Mouse (Mus musculus) ovary, adult 2 months (tissue): Measurements from ENCODE around the gene Tulp1. TPM values are rescaled to one million over a fixed set of nuclear protein-coding genes. Genes with fewer than 3 reads are reported as not detected.

ENCODE experiments used
- polyA plus RNA-seq: library from polyadenylated mRNA; depleted of rRNA; stranded (reverse); fragments of >200 nt; gene quantifications from 2 replicates; pipeline ENCODE4 v1.2.3, GENCODE M21; 2012; rRNA removed

The Tulp1 gene
- polyA plus RNA-seq = 3.7 and 4.1 TPM in 2 replicates

GRCm38 (mm10) chr17:28365122-28365521 is at the start of gene Tulp1:
Tulp1 (minus strand) TSS chr17:28365222.

DNA sequence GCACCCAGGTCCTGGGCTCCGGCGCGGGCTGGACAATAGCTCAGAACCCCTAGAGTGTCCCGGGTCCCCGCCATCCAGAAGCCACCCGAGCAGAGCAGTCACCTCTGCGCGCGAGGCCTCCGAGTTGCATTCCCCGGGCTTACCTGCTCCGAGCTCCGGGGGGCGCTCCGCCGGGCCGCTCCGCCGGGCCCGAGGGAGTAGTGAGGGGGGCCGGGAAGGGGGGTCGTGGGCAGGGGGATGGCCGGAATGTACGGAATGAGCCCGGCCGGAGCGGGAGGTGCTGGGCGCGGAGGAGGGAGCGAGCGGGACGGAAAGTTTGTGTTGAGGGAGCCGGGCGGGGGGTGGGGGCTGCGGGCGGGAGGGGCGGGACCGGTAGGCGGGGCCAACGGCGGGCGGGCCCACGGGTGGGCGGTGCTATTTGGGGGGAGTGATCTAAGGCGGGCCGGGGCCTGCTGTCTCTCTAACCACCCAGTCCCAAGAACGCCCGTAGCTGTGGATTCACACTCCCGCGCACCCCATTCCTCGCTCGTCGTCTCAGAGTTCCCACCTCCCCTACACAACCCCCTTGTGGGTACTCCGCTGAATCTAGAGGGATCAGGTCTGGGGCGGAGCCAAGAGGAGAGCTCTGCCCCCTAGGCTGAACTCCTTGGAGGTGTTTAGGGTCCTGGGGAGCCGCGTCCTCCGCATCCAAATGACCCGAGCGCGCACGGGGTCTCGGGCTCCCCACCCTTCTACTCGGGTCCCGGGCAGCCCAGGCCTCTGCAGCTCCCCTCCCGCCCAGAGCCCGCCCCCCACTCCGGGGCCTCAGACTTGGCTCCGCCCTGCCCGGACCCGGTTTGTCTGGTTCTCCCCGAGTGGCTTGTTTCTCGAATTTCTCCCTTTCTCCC is 14.3 kb downstream of the Tulp1 start, which contains the start of gene Tead3:
Tead3 (minus strand) TSS at position 352 of the 887 bp plus-strand sequence.

DNA sequence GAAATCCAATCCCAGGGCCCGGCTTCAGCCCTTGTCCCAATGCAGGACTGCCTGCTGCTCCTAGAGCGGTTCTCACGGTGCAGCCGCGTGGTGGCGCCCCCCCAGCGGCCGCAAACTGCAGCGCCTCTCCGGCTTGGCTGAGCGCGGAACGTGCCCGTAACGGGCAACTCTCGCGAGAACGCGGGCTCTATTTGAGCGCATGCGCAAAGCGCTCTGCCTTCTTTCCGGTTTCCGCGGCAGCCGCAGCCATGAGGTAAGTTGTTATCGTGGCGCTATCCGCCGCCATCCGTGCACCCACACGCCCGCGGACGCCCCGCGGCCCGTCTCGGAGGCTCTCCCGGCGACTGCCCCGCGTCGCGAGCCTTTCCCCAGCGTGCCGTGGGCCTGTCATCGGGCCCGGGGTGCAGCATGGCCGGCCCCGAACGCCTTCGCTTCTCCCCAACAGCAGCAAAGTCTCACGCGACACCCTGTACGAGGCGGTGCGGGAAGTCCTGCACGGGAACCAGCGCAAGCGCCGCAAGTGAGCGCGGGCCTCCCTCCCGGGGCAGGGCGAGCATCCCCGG is 36.6 kb downstream of the Tulp1 start, which contains the start of gene Rpl10a:
Rpl10a (plus strand) TSS at position 106 of the 563 bp plus-strand sequence.

GRCm38 (mm10) chr17:28313212-28313879 is 51.7 kb downstream of the Tulp1 start, which contains the start of gene Fance:
Fance (plus strand) TSS chr17:28313519.

Other genes with a start within 250 kb of the Tulp1 start
- 3.4 and 4.3 TPM in 2 replicates for gene Scube3, start 223.1 kb downstream of the Tulp1 start, polyA plus RNA-seq
- gene Zfp523, start 188.1 kb downstream of the Tulp1 start, polyA plus RNA-seq = 166 and 193 TPM in 2 replicates
- gene Def6, start 157.4 kb downstream of the Tulp1 start, polyA plus RNA-seq = 5.3 and 7.1 TPM in 2 replicates
- gene Ppard, start 132.5 kb downstream of the Tulp1 start, polyA plus RNA-seq = 36.5 and 40.0 TPM in 2 replicates
- 28.9 and 31.7 TPM in 2 replicates for gene Fance, start 51.7 kb downstream of the Tulp1 start, polyA plus RNA-seq
- gene Rpl10a, start 36.8 kb downstream of the Tulp1 start, polyA plus RNA-seq = 4,084 and 8,432 TPM in 2 replicates
- 34.2 and 40.1 TPM in 2 replicates for gene Tead3, start 14.4 kb downstream of the Tulp1 start, polyA plus RNA-seq
- 188 and 212 TPM in 2 replicates for gene Fkbp5, start 152.3 kb upstream of the Tulp1 start, polyA plus RNA-seq
- 0.14 and 0.32 TPM in 2 replicates for gene Armc12, start 165.6 kb upstream of the Tulp1 start, polyA plus RNA-seq
- gene Clpsl2, start 184.2 kb upstream of the Tulp1 start, polyA plus RNA-seq = not detected in 2 replicates
- gene Clps, start 195.5 kb upstream of the Tulp1 start, polyA plus RNA-seq = 7.8 and 39.7 TPM in 2 replicates
- gene Lhfpl5, start 210.4 kb upstream of the Tulp1 start, polyA plus RNA-seq = not detected in 2 replicates